Mouse (Mus musculus) R1 (cell line): Measurements from ENCODE around the gene Gm38392.

Source experiments
- DNase-seq: peaks from one replicate; pipeline ENCODE4 v3.0.0-alpha.2; 2018; ENCODE audit warnings: low read depth, low spot score

Gene Gm38392

DNA sequence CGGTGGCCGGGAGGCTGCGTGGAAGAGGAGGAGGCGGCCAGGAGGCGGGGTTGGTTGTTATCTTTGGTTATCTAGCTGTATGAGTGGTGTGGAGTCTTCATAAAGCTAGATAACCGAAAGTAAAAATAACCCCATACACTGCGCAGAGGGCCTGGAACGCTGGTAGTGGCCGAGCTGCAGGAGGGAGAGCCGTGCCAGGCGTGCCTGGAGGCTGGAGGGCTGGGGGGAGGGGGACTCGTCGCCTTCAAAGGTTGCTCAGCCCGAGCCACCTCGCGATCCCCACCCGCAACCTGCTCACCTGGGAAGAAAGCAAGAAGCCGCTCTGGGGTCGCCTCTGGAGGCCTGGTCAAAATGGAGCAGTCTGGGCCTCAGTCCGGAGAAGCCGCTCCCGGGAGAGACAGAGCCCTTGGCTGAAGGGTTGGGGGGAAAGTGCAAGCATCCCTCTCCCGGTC, 71.4 kb downstream of the Gm38392 start:
- DNase-seq = peak; percentile 32

DNA sequence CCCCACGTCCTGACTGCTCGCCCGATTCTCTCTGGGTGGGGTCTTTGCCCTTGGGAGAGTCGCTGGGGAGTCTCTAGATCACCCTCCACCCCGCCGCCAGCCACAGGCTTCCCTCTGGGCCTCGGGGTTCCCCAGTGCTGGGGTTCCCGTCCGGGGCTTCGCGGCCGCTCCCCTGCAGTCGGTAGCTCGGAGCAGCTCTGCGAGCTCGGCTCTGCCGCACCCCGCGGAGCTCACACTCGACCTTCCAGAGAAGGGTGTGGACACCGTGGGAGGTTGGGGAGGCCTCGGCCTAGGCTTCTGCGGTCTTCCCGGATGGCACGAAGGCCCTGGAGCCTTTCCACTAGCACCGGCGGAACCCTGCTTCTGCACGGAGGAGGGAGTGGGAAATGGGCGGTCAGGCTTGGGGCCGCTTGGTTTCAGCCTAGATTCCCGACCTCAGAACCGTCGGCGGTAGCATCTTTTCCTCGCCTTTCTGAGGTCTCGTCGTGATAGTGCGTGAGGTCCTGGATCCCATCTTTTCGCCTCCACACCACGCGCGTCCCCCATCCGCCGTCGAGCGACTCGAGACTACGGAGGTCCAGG, 71.9 kb downstream of the Gm38392 start:
- peak; percentile 26 for DNase-seq

DNA sequence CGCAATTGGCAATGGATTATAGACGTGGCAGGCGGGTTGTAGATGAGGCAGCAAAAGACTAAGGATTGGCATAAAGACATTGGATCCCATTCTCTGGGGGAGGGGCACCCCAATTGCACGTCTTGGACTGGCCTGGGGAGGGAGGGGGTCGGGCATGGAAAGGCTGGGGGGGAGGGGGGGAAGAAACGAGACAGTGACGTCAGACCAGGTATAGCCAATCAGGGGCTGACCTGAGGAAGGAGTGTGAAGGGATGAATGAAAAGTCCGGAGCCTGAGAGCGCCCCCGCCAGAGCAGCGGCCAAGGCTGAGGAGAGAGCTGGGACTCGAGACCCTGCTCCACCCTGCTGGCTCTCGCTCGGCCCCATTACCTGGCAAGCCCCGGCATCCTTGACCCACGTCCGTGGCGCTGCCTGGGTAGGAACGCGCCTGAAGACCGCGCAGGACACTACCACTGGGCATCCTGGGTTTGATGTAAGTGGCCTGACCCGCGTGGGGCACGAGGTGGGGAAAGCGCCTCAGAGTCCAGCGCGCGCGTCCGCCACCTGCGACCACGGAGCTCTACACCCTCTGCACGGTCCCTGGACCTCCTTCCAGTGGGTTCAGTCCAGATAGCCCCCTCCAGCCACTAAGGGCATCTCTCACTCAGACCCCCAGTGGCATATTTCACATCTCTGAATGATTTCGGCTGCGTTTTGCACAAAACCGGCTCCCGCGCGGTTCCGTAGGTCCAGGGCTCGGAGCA, 72.6 kb downstream of the Gm38392 start:
- DNase-seq = peak; percentile 66

DNA sequence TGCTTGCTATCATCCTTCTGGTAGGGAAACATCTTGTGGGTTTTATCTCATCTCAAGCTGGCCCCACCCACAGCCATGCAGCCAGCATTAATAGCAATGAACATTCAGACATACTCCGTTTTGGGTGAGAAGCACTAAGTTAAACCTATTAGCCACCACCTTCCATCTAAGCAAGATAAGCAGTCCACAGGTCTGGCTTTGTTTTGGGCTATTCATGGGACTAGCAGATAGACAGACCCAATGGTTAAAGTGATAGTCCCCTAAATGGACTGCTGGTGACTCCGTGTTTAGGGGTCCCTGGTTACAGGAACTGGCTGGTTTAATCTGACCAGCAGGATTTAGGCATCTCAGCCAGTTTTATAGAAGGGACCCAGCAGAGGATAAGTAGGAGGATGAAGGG, 74.0 kb downstream of the Gm38392 start:
- DNase-seq = no peak

DNA sequence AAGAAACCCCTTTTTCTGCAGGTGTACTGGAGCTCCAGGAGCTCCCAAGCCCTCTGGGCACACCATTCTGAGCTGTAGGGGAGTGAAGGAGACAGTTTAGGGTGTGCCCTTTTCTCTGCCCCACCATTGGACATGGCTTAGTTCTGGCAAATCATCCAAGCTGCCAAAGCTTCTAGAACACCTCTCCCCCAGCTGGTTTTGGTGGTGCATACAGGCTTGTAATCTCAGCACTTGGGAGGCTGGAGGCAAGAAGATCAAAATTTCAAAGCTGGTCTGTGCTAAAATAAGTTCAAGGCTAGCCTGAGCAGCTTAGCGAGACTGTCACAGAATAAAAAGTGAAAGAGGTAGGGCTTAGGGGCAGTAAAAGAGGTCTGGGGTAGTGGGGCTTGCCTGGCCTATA, 74.7 kb downstream of the Gm38392 start:
- DNase-seq = no peak

DNA sequence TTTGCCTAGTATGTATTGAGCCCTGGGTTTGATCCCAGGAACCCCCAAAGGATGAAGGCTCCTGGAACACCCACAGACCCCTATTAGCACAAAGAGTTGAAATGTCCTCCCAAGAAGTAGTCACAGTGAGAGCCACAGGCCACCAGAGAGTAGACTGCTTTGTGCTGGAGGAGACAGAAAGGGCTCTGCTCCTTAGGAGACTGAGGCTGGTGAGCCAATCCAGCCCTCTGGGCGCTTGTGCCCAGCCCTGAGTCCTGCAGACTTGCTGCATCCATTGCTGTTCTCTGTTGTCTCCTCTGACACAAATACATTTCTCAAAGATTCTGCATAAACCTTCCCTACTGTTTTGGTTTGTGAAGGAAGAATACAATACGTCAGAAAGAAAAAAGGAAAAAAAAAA, 76.1 kb downstream of the Gm38392 start:
- no peak for DNase-seq

DNA sequence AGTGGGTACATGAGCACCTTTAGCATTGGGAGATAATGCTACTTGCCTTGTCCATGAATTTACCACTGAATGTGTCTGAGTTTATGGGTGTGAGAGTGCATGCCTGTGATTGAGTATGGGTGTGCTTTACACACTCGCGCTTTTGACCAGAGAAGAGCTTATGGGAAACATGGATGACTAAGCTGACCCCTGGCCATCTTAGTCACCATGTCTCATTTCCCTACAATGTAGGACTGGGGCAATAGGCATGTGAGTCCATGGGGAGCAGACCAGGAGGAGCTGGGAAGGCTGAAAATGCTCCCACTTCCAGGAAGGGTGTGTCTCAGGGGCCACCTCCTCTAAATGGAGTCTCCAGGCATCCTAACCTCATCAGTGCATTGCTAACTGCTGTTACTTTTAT, 76.9 kb downstream of the Gm38392 start:
- no peak for DNase-seq

DNA sequence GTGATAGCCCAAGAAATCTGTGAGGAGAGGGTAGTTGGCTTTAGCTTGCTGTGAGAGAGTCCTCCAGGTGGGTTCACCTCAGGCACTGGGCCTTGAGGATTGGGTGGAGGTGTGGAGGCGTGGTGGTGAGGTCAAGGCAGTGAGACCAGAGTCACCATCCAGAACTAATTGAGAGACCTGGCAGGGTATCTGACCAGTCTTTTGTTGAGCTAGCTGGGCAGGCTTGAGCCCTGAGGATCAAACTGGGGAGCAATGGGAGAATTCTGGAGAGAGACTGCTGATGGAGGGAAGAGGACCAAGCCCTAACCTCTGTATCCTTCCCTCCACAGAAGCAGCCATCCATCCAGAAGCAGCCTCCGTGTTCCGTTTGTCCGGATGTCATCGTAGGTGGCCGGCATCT, 77.7 kb downstream of the Gm38392 start:
- no peak for DNase-seq

DNA sequence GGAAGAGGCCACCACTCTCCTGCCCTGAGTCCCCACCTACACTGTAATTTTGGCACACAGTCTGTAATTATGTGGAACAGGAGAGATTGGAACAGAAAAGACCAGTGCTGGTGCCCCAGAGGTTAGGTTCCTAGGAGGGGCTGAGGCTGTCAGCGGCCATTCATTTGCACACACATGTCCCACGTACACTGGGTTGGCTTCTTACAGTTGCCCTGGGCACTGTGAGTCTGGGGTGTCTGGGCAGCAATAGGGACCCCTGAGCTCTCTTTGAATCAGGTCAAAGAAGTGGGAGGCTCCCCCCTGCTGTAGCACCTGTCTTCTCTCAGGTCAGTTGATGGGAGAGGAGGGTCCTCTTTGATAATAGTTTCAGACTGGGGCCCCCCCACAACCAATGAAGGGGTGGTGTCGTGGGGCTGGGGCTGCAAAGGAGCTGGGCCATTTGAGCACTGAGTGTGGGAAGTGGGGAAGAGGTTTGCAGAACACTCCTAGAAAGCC, 78.7 kb downstream of the Gm38392 start:
- DNase-seq = no peak

DNA sequence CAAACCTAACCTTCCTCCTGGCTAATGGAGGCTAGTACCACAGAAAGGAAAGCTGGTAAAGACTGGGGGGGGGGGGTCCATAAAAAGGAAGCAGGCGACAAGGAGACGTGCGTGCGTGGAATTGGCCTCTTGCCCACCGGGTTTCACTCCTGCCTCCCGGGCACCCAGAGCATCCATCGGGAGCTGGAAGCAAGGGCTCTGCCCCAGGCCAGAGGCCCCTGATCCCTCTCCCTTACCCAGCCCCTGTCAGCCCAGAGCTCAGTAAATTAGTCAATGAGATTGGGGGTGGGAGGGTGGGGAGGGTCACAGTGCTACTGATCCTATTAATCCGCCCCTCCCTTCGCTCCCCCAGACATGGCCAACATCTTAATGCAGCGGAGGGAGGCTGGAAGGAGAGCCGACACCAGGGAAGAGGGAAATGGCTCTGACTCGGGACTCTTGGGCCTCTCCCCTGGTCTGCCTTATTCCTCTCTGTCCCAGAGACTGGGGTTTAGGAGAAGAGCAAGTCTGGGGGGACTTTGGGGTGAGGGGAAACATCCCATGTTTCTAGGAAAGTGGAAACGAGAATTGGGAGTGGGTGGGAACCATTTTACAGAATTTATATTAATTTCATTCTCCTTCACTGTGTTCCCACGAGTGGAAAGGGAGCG, 79.4 kb downstream of the Gm38392 start:
- DNase-seq = no peak

DNA sequence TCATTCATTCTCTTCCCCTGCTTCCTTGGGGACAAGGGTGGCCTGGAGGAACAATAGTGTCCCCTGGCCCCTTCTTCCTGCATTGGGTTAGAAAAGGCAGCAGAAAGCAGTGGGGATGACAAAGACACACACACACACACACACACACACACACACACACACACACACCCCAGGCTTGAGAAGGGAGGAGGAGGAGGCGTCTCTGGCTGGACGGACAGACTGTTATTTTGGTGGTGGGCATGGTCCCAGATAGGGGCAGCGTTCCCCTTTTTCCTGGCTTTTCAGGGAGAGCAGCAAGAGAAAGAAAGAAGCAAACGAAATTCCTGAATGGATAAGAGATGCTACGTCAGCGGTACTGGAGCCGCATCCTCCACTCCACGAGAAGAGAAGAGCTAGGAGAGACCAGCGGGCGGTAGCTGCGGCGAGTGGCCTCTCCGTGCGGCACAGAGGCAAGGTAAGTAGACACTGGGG, 80.1 kb downstream of the Gm38392 start:
- DNase-seq = no peak

DNA sequence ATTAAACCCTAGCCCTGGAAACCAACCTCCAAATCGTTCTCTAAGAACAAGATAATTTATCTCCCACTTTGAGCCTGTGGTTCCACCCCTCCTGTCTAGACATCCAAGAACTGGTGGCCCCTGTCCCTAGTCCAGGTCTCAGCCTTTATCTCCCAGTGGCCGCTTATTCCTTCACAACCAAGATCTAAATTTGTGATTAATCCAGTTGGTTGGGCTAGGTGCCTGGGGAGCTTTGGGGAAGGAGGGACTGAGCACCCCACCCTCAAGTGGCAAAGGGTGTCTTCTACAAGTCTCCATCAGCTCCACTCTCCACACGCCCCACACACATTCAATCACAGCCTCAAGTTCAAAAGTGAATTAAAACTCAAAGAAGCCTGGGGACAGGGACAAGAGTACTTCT, 80.5 kb downstream of the Gm38392 start:
- no peak for DNase-seq

DNA sequence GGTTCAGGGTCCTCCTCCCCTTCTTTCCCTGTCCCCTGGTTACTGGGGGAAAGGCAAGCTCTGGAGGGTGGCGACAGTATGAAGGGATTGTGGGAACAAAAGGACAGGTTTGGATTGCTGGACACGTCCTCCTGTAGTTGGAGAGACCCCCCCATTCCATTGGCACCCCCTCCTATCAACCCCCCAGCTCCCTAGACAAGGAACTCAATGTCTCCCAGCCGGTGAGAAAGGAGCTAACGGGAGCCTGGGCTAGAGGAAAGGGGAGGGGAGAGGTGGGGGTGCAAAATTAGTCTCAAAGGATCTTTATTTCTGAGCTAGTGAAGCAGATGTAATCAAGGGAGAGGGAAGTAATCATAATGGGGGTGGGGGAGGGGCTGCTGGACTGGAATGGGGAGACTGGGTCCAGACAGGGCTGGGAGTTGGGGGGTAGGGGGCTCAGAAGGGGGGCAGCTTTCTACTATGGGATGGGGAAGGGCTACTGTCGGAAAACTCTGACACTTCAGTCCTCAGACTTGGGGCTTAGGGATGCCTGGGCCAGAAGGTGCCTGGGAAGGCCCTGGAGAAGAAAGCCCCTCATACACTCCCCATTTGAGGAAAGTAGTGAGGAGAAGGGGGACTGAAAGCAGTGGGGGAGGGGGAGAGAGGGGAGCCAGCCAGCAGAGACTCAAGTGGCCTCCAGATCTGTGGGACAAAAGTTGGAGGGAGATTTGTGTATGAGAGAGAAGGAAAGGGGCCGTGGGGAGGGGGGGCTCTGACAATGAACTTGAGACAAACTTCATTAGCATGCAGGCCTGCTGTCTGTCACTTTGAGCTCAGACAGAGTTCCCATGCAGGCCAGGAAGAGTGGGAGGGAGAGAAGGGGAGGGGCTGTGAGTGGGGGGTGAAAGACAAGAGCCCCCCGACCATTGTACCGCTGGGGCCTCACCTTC, 81.2 kb downstream of the Gm38392 start:
- no peak for DNase-seq

DNA sequence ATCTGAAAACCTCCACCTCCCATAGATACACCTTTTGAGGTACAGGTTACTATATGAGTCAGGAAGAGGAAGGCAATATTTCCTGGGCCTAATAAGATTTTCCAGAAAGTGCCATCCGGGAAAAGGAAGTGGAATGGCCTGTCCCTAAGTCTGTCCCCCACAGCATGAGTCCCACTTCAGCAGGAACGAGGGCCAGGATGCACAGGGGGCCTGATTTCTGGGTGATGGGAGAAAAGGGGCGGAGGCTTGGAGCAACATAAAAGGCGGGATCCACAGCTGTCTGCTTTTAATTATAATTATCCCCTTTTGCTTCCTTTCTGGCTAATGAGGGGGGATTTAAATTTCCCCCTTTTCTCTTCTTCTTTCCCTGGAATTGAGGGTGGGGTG, 81.8 kb downstream of the Gm38392 start:
- no peak for DNase-seq

DNA sequence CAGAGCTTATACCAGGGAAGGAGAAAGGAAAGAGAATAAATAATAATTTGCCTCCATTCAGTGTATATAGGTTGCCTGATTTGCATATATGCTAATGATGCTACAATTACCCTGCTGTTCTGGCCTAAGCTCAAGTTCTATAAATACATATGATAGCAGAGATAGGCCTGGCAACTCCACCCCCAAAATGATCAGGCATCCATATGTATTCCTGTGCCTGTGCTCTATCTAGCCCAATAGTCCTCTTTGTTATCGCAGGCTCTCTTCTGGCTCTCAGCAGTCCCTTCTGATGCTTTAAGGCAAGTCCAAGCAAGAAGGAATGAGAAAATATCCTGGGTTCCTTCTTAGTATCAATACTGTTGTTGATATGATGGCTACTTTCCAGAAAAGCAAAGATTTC, 82.3 kb downstream of the Gm38392 start:
- no peak for DNase-seq

DNA sequence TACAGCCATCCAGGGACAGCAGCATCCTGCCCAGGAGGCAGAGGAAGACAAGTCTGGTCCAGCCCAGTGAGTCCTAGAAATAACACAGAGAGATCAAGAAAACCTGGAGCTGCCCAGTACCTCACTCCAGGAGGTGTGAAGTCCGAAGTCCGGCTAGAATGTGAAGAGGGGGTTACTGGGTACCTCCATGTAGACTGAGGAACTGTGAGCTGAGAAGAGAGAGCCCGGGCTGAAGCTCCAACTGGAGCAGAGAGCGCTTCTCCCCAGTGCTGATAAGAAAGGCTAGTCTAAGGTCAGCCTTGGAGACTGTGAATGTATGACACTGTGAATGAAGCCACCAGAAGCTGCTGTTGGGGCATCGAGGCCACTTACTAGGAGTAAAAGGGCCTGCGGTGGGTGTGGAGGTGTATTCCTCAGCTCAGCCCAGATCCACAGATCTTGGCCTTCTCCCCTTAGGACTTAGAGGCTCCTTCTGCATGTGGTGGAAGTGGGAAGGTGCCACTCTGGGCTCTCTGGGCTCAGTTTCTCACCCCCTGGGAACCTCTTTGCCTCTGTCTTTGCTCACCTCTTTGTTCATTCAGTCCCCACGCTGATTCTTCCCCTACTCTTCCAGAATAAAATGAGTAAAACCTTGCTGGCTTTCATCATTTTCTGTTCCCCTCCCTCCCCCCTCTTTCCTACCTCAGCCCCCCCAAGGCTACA, 82.9 kb downstream of the Gm38392 start:
- no peak for DNase-seq

DNA sequence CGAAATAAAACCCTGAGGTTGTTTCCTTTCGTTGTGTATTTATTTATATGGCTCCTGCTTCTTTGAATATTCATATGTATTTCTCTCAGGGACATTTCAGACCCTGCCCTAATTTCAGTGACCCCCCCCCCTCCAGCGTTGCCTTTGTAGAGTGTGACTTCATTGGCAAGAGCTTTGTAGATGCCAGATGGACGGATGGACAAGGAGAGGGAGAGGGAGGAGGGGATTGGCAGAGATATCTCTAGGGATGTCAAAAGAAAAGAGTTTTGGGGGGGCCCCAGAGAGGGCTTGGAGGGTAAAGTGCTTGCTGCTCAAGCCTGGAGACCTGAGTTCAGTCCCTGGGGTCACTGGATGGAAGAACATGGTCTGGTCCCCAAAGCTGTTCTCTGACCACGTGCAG, 83.6 kb downstream of the Gm38392 start:
- no peak for DNase-seq

DNA sequence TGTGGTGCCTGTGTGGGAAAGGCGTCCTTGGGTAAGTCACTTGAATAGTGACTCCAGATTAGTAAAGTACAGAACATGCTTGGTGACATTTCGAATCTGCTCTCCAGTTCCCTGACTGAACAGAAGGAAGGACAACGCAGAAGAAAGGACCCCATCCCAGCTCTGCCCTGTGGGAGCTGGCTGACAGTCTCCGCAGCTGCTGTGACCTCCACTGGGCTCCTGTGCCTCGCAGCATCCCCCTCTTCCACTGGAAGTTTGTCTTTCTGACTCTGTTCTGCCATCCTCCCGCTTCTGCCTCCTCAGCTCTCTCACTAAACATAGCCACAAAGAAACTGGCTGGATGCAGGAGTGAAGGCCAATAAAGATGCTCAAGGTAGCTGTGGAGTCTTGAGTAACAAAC, 84.0 kb downstream of the Gm38392 start:
- no peak for DNase-seq

DNA sequence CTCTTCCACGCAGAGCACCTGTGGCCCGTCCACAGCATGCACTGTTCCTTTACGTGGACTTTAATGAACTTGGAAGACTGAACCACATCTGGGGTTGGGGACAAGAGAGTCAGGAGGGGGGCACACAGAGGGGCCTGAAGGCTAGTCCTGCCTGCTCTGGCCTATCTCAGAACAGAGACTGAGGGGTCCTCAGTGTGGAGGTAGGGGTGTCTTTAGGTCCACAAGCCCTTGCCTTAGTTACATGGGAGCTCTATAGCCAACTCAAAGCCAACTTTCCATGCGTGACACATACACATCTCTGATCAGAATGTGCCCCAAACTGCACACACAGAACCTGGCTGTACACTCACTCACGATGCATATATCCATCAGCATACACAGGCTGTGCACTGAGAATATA, 85.4 kb downstream of the Gm38392 start:
- no peak for DNase-seq

DNA sequence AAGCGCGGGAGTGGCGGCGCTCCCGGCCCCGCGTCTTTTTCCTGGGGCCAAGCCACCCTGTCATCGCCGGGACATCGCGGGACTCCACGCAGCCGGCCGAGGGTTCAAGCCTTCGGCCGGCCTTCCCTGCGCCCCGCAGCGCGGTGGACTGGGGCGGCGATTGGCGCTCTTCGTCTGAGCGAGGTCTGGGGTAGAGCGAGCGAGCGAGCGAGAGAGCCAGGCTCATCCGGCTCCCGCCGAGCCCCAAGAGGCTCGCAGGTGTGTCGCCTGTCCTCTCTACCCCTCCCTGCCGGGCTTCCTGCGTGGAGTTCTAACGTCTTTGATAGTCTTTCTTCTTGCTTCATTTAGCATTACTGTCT, 86.1 kb downstream of the Gm38392 start:
- DNase-seq = peak; percentile 33
